Mouse (Mus musculus): ENCODE measurements at regions not wholly inside any gene's neighbourhood (a gene's known extent, or its start where the extent isn't known, plus 50 kb on each side); places are given as distances from the start of the nearest gene placed in this dataset.

DNA sequence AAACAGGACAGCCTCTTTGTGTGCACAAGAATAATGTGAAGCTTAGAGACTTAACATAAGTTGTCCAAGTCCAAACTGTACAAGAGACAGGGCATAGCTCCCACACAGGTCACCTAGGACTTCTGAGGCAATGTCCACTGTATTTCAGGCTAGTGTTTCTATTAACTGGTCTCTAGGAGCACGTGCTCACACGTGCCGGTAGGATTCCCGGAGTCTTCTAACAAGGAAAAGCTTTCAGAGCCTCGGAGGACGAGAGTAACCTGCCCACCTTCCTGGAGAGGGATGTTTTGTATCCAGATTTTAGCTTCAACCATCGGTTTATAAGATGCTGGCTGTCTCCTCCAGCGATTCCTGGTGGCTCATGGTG is 86.8 kb downstream of the Kctd15 start:
- TF ChIP-seq EP300 (IDR thresholded peaks at IDR 0.05; ENCODE audit: low read depth in 1 of 2, low read length in 2 of 2): no peak
- no peak for TF ChIP-seq MAZ (IDR thresholded peaks at IDR 0.05; ENCODE audit: low read depth, low read length)
- TF ChIP-seq POLR2AphosphoS5 (IDR thresholded peaks at IDR 0.05; ENCODE audit: borderline replicate concordance, low read depth, low read length): no peak
- TF ChIP-seq HCFC1 (IDR thresholded peaks at IDR 0.05; ENCODE audit: low read depth, low read length): no peak
- TF ChIP-seq CHD2 (IDR thresholded peaks at IDR 0.05; ENCODE audit: low read length): no peak
- no peak for TF ChIP-seq NELFE (IDR thresholded peaks at IDR 0.05; ENCODE audit: low read depth, low read length)
- TF ChIP-seq CTCF (IDR thresholded peaks at IDR 0.05 in 2 of 3, conservative IDR thresholded peaks at IDR 0.05 in 1 of 3; ENCODE audit: control insufficient read depth in 1 of 3, insufficient read depth in 1 of 3, low read depth in 2 of 3, low read length in 3 of 3, poor library complexity in 1 of 3, severe bottlenecking in 1 of 3): no peak
- no peak for TF ChIP-seq RAD21 (IDR thresholded peaks at IDR 0.05; ENCODE audit: low read depth, low read length)
- TF ChIP-seq POLR2A (IDR thresholded peaks at IDR 0.05; ENCODE audit: control insufficient read depth in 1 of 2, insufficient read depth in 1 of 2, low read depth in 1 of 2, low read length in 2 of 2, poor library complexity in 1 of 2): no peak
- TF ChIP-seq TAL1 (IDR thresholded peaks at IDR 0.05; ENCODE audit: low read length): no peak
- no peak for TF ChIP-seq RCOR1 (IDR thresholded peaks at IDR 0.05; ENCODE audit: low read depth, low read length)
